Mouse (Mus musculus) frontal cortex, postnatal 10 days (tissue): ENCODE measurements at regions not wholly inside any gene's neighbourhood (a gene's known extent, or its start where the extent isn't known, plus 50 kb on each side); places are given as distances from the start of the nearest gene placed in this dataset.

Experiments used
- DNase-seq, 2 experiments: peaks; one replicate each; pipeline ENCODE4 v3.0.0; 2022; ENCODE audit warnings: low spot score in 2 of 2, mixed read lengths in 1 of 2

GRCm38 (mm10) chr8:29274668-29275067 lies 1827.2 kb downstream of the Poteg start:
- no peak for DNase-seq

DNA sequence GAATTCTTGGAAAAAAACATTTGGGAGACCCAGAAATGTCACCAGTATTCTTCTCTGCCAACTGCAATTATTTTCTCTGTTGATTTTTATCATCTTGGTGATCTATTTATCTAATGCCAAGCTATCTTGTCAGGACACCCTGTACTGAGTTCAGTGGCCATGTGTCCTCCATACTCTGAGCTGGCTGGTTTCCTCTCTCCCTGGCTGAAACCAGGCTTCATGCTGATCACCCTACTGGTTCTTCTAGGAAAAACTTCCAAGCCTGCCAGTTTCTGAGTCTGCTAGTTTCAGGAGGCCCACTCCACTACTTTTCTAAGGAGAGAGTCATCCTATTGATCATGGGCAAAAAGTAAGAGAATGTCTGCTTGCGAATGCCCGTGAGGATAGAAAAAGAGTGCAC lies 1831.2 kb downstream of the Poteg start:
- no peak for DNase-seq

GRCm38 (mm10) chr8:29279276-29279675 lies 1831.8 kb downstream of the Poteg start:
- DNase-seq = no peak

DNA sequence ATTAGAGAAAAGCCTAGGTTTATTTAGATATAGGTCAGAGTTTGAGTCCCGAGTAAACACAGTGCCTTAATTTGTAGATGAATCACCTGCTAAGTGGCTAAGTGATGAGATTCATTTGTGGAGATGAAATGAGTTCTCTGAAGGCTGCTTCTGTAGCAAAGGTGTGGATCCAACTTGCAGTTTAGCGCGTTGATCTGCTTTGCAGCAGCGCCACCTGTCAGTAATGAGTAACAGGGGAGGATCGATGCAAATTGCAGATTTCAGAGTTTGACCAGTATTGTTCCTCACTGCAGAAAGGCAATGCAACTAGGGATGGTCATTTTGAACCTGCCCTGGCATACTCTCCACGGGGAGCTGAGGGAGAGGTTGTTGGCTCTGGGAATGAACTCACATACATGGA lies 1842.9 kb downstream of the Poteg start:
- peak in 1 of 2 experiments; percentile 24 for DNase-seq
